Comparison of ENCODE assay signal across 28 mouse cellular contexts in the genomic region with DNA sequence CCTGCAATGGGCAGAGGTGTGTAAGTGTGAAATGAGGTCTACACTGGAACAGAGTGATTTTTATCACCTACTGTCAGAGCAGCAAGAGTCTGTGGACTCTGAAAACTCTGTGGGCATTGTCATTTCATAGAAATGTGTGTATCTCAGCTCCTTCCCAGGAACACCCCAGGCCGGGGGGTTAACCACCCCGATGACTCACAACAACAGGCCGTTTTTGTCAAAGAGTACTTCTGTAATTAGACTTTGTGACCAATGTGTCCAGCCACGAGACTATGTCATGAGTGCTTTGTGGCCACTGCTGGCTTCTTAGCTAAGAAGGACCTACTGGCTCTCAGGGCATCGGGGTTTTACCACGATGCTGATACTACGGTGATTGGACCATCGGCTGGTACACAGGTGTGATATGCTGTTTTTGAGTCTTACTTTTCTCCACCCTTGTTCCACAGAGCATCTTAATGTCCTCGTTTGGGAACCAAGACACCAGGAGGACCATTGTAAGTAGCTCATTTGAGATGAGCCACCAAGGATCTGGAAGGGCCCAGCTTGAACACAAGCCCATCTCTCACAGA. TPM values are rescaled to one million over a fixed set of nuclear protein-coding genes. Genes with fewer than 3 reads are reported as not detected.
A peak's percentile ranks its signal among the peaks of the same experiment; 100 is the strongest.
DNase-seq lines count a peak whose midpoint lies in the region; ATAC-seq and TF ChIP-seq lines count a peak whose summit lies in the region.
"Had no signal": no experiment of that assay in that cellular context is flagged by ENCODE, and none has a peak within 500 bp of the region (broad histone marks: within the 10 kb centered on the region; RNA-seq: fewer than 3 reads in every experiment).

No protein-coding gene starts in this region.

- no peaks in the 10 kb centered on the region for H3K36me3 ChIP-seq in lung, embryonic 16.5 days (ENCODE audit: control insufficient read depth, insufficient read depth, low read length)
- H3K36me3 ChIP-seq in stomach, postnatal 0 days (ENCODE audit: control insufficient read depth, insufficient read depth, low read length): no peaks in the 10 kb centered on the region
- H3K36me3 ChIP-seq: embryonic facial prominence, embryonic 12.5 days; limb, embryonic 15.5 days; midbrain, embryonic 12.5 days; neural tube, embryonic 12.5 days had no signal

- in situ Hi-C loops in Patski (cut with MboI; ENCODE audit: low pct_unique_long_range_greater_than_20kb): no loop called here

- 78% methylated on average over 9 of the region's 9 CpGs for WGBS in lung, embryonic 16.5 days
- 82% methylated on average over 9 of the region's 9 CpGs for WGBS in stomach, postnatal 0 days

- H3K4me1 ChIP-seq in lung, embryonic 16.5 days (replicated peaks; ENCODE audit: control insufficient read depth, insufficient read depth, low read length): peaks cover 7% of the 10 kb centered on the region
- H3K4me1 ChIP-seq in stomach, postnatal 0 days (replicated peaks; ENCODE audit: control insufficient read depth, insufficient read depth): no peaks in the 10 kb centered on the region
- H3K4me1 ChIP-seq: embryonic facial prominence, embryonic 12.5 days; forebrain, embryonic 13.5 days; limb, embryonic 15.5 days; midbrain, embryonic 12.5 days; neural tube, embryonic 12.5 days had no signal

- no peak overlapping the region for H3K4me2 ChIP-seq in lung, embryonic 16.5 days (ENCODE audit: low read depth, low read length)
- no peak overlapping the region for H3K4me2 ChIP-seq in stomach, postnatal 0 days (replicated peaks; ENCODE audit: low read depth)
- H3K4me2 ChIP-seq: embryonic facial prominence, embryonic 12.5 days; forebrain, embryonic 13.5 days; limb, embryonic 15.5 days; midbrain, embryonic 12.5 days; neural tube, embryonic 12.5 days had no signal

- H3K9me3 ChIP-seq in lung, embryonic 16.5 days (ENCODE audit: control insufficient read depth, low read length): peaks cover 4% of the 10 kb centered on the region; the same call in 1 of the 2 replicates
- H3K9me3 ChIP-seq in stomach, postnatal 0 days (ENCODE audit: control insufficient read depth, low read length): no peaks in the 10 kb centered on the region; the same call in 1 of the 2 replicates
- H3K9me3 ChIP-seq: embryonic facial prominence, embryonic 12.5 days; limb, embryonic 15.5 days; midbrain, embryonic 12.5 days had no signal

- POLR2A ChIA-PET in Patski (lab: Charles Lee): interaction anchor here (1.0 kb wide), 1 partner anchor 44 kb away, joined by 3 read pairs; no protein-coding TSS in a partner anchor

- CTCF ChIA-PET in Patski (lab: Charles Lee): interaction anchor here (1.1 to 1.5 kb wide), 6 partner anchors 13 to 162 kb away, joined by 3 to 4 read pairs (median 3); no protein-coding TSS in a partner anchor

- ATAC-seq in Patski: peak; percentile 54
- ATAC-seq in lung, embryonic 16.5 days (ENCODE audit: low read depth): peak; percentile 34; the same call in 1 of the 2 replicates
- ATAC-seq in stomach, postnatal 0 days (ENCODE audit: low FRiP score, low TSS enrichment): no peak
- ATAC-seq: forebrain, embryonic 13.5 days had no signal

- no peaks in the 10 kb centered on the region for H3K27me3 ChIP-seq in Patski
- H3K27me3 ChIP-seq in lung, embryonic 16.5 days (ENCODE audit: control insufficient read depth, insufficient read depth, low read depth, low read length): no peaks in the 10 kb centered on the region
- H3K27me3 ChIP-seq in stomach, postnatal 0 days (ENCODE audit: control insufficient read depth, insufficient read depth, low read length): no peaks in the 10 kb centered on the region
- H3K27me3 ChIP-seq: forebrain, embryonic 13.5 days; limb, embryonic 15.5 days; neural tube, embryonic 12.5 days had no signal

- DNase-seq in layer of hippocampus, adult 9-11 months: peak; percentile 25
- no peak for DNase-seq in layer of hippocampus, postnatal 25 days (ENCODE audit: extremely low spot score in 1 of 2, low spot score in 1 of 2)
- peak; percentile 44 for DNase-seq in Patski (ENCODE audit: low read depth, low spot score)
- DNase-seq in natural killer cell, adult 2 months (ENCODE audit: low spot score in 2 of 2): peak; percentile 82 to 91
- DNase-seq in cerebellum, adult 9-10 months: no peak
- DNase-seq in T-cell, adult 2 months (ENCODE audit: low spot score): no peak
- DNase-seq in stomach, postnatal 0 days (ENCODE audit: low spot score): no peak
- DNase-seq: adrenal gland, adult 8-10 months; cerebellum, adult 11 months; cerebellum, postnatal 36 days; heart, adult 18-20 months; heart, postnatal 4 days; kidney, adult 2 months; kidney, postnatal 10 days; thymus, postnatal 36 days had no signal

- no peak overlapping the region for H3K9ac ChIP-seq in lung, embryonic 16.5 days (ENCODE audit: low read length)
- H3K9ac ChIP-seq in stomach, postnatal 0 days (ENCODE audit: low read length): no peak overlapping the region
- H3K9ac ChIP-seq: embryonic facial prominence, embryonic 12.5 days; forebrain, embryonic 13.5 days; limb, embryonic 15.5 days; midbrain, embryonic 12.5 days; neural tube, embryonic 12.5 days had no signal

- TF ChIP-seq EP300 in stomach, postnatal 0 days (optimal IDR thresholded peaks at IDR 0.05): no peak

- H3K4me3 ChIP-seq in lung, embryonic 16.5 days (ENCODE audit: low read length): no peak overlapping the region
- H3K4me3 ChIP-seq in stomach, postnatal 0 days (ENCODE audit: low read depth, low read length): no peak overlapping the region
- H3K4me3 ChIP-seq: embryonic facial prominence, embryonic 12.5 days; erythroblast, embryonic 14.5 days; forebrain, embryonic 13.5 days; limb, embryonic 15.5 days; midbrain, embryonic 12.5 days; neural tube, embryonic 12.5 days had no signal

- H3K27ac ChIP-seq in lung, embryonic 16.5 days (ENCODE audit: low read length): no peak overlapping the region
- no peak overlapping the region for H3K27ac ChIP-seq in stomach, postnatal 0 days (replicated peaks)
- H3K27ac ChIP-seq: embryonic facial prominence, embryonic 12.5 days; forebrain, embryonic 13.5 days; limb, embryonic 15.5 days; midbrain, embryonic 12.5 days; neural tube, embryonic 12.5 days had no signal

- TF ChIP-seq CTCF in Patski (IDR thresholded peaks at IDR 0.05): no peak
- no peak for TF ChIP-seq CTCF in stomach, postnatal 0 days (IDR thresholded peaks at IDR 0.05; ENCODE audit: low read depth)

RNA-seq across cellular contexts. Expression of a gene that starts 3.8 kb away (rescaled TPM):
- total RNA-seq in layer of hippocampus, postnatal 25 days (2021): not detected
- not detected for polyA plus RNA-seq in Patski (2021)
- polyA plus RNA-seq in lung, embryonic 16.5 days (2015; fragmentation: Nextera tagmentation; extraction: Ambion mirVana): not detected in 2 replicates
- polyA plus RNA-seq in stomach, postnatal 0 days (2015; fragmentation: Nextera tagmentation; extraction: Ambion mirVana): not detected in 2 replicates
- total RNA-seq: adrenal gland, adult 8-10 months; gastrocnemius, adult 8-10 months; heart, adult 18-20 months; heart, postnatal 4 days; layer of hippocampus, adult 18-20 months; left cerebral cortex, postnatal 36 days had no signal
- polyA plus RNA-seq: embryonic facial prominence, embryonic 12.5 days; forebrain, embryonic 13.5 days; heart, embryonic 14.5 days; kidney, adult 2 months; limb, embryonic 15.5 days; liver, embryonic 16.5 days; midbrain, embryonic 12.5 days; neural tube, embryonic 12.5 days; small intestine, adult 2 months had no signal

RNA-seq across cellular contexts. Expression of a gene that starts 8.2 kb away (rescaled TPM):
- total RNA-seq in layer of hippocampus, postnatal 25 days (2021): 10 to 100 TPM; 57.3 to 63.2 TPM
- polyA plus RNA-seq in Patski (2021): 48.6 TPM
- 40.4 and 44.0 TPM in 2 replicates for polyA plus RNA-seq in lung, embryonic 16.5 days (2015; fragmentation: Nextera tagmentation; extraction: Ambion mirVana)
- polyA plus RNA-seq in stomach, postnatal 0 days (2015; fragmentation: Nextera tagmentation; extraction: Ambion mirVana): 21.5 and 22.1 TPM in 2 replicates

RNA-seq across cellular contexts. Expression of a gene that starts 54.9 kb away (rescaled TPM):
- 10 to 100 TPM; 50.7 to 52.8 TPM for total RNA-seq in layer of hippocampus, postnatal 25 days (2021)
- polyA plus RNA-seq in Patski (2021): 50.4 TPM
- 28.3 and 28.9 TPM in 2 replicates for polyA plus RNA-seq in lung, embryonic 16.5 days (2015; fragmentation: Nextera tagmentation; extraction: Ambion mirVana)
- 46.5 and 49.5 TPM in 2 replicates for polyA plus RNA-seq in stomach, postnatal 0 days (2015; fragmentation: Nextera tagmentation; extraction: Ambion mirVana)

RNA-seq across cellular contexts. Expression of a gene that starts 55.6 kb away (rescaled TPM):
- total RNA-seq in layer of hippocampus, postnatal 25 days (2021): 10 to 100 TPM; 11.4 to 12.3 TPM
- polyA plus RNA-seq in Patski (2021): 1.1 TPM
- polyA plus RNA-seq in lung, embryonic 16.5 days (2015; fragmentation: Nextera tagmentation; extraction: Ambion mirVana): 4.0 and 4.7 TPM in 2 replicates
- 3.2 and 3.5 TPM in 2 replicates for polyA plus RNA-seq in stomach, postnatal 0 days (2015; fragmentation: Nextera tagmentation; extraction: Ambion mirVana)

RNA-seq across cellular contexts. Expression of a gene that starts 55.8 kb away (rescaled TPM):
- total RNA-seq in layer of hippocampus, postnatal 25 days (2021): 10 to 100 TPM in 1 of 2 experiments, 1 to 10 TPM in 1; 7.7 to 11.4 TPM
- 1.2 TPM for polyA plus RNA-seq in Patski (2021)
- 3.8 and 4.0 TPM in 2 replicates for polyA plus RNA-seq in lung, embryonic 16.5 days (2015; fragmentation: Nextera tagmentation; extraction: Ambion mirVana)
- polyA plus RNA-seq in stomach, postnatal 0 days (2015; fragmentation: Nextera tagmentation; extraction: Ambion mirVana): 10.4 and 11.9 TPM in 2 replicates

Comparison
In these comparisons a context has a peak if more than half of its experiments do, and no peak if none do; other contexts are left out.
1. DNase-seq: peak in layer of hippocampus, adult 9-11 months (single experiment), Patski (single experiment) and natural killer cell, adult 2 months (2 of 2); none in layer of hippocampus, postnatal 25 days (0 of 2), cerebellum, adult 9-10 months (single experiment), T-cell, adult 2 months (single experiment) and stomach, postnatal 0 days (single experiment).